Mouse (Mus musculus) adrenal gland, postnatal 14 days (tissue): ENCODE measurements at regions not wholly inside any gene's neighbourhood (a gene's known extent, or its start where the extent isn't known, plus 50 kb on each side); places are given as distances from the start of the nearest gene placed in this dataset.

Experiments used
- DNase-seq: peaks from one replicate; pipeline ENCODE4 v3.0.0; 2021; ENCODE audit warnings: mixed read lengths

- DNase-seq = no peak
Observed at GRCm38 (mm10) chr4:89082838-89083237, 54.1 kb upstream of the Mtap start.

- no peak for DNase-seq
Observed at GRCm38 (mm10) chr4:89078485-89078884, 58.4 kb upstream of the Mtap start.

- no peak for DNase-seq
Observed at GRCm38 (mm10) chr4:89074705-89075104, 62.2 kb upstream of the Mtap start.

GRCm38 (mm10) chr4:89070430-89070829 is 66.5 kb upstream of the Mtap start:
- no peak for DNase-seq

GRCm38 (mm10) chr4:89064401-89064800 is 72.5 kb upstream of the Mtap start:
- DNase-seq = no peak

GRCm38 (mm10) chr4:89062384-89062783 is 74.5 kb upstream of the Mtap start:
- DNase-seq = no peak

GRCm38 (mm10) chr4:89061619-89062018 is 75.3 kb upstream of the Mtap start:
- DNase-seq = no peak

GRCm38 (mm10) chr4:89057573-89057972 is 79.3 kb upstream of the Mtap start:
- DNase-seq = no peak

- no peak for DNase-seq
Observed at GRCm38 (mm10) chr4:89057135-89057534, 79.8 kb upstream of the Mtap start.

- DNase-seq = no peak
Observed at GRCm38 (mm10) chr4:89055969-89056368, 81.0 kb upstream of the Mtap start.

- no peak for DNase-seq
Observed at GRCm38 (mm10) chr4:89053606-89054005, 83.3 kb upstream of the Mtap start.

GRCm38 (mm10) chr4:89051897-89052296 is 85.0 kb upstream of the Mtap start:
- no peak for DNase-seq

- DNase-seq = no peak
Observed at GRCm38 (mm10) chr4:89050551-89051199, 86.2 kb upstream of the Mtap start.

GRCm38 (mm10) chr4:89049592-89050440 is 87.1 kb upstream of the Mtap start:
- no peak for DNase-seq

GRCm38 (mm10) chr4:89044516-89044915 is 92.4 kb upstream of the Mtap start:
- no peak for DNase-seq

GRCm38 (mm10) chr4:89043982-89044381 is 92.9 kb upstream of the Mtap start:
- no peak for DNase-seq

- DNase-seq = peak; percentile 3
Observed at GRCm38 (mm10) chr4:89040856-89041255, 96.1 kb upstream of the Mtap start.

- DNase-seq = no peak
Observed at GRCm38 (mm10) chr4:89038906-89039305, 98.0 kb upstream of the Mtap start.

GRCm38 (mm10) chr4:89038135-89038534 is 98.8 kb upstream of the Mtap start:
- DNase-seq = no peak

GRCm38 (mm10) chr4:89034822-89035221 is 102.1 kb upstream of the Mtap start:
- no peak for DNase-seq

GRCm38 (mm10) chr4:89034299-89034698 is 102.6 kb upstream of the Mtap start:
- DNase-seq = no peak

- DNase-seq = peak; percentile 15
Observed at GRCm38 (mm10) chr4:89012681-89013353, 124.1 kb upstream of the Mtap start.

- DNase-seq = no peak
Observed at GRCm38 (mm10) chr4:89008561-89008960, 128.4 kb upstream of the Mtap start.
